Mouse (Mus musculus): ENCODE measurements around the gene Tmem33.
A peak's percentile ranks its signal among the peaks of the same experiment; 100 is the strongest.

Tmem33 gene

DNA sequence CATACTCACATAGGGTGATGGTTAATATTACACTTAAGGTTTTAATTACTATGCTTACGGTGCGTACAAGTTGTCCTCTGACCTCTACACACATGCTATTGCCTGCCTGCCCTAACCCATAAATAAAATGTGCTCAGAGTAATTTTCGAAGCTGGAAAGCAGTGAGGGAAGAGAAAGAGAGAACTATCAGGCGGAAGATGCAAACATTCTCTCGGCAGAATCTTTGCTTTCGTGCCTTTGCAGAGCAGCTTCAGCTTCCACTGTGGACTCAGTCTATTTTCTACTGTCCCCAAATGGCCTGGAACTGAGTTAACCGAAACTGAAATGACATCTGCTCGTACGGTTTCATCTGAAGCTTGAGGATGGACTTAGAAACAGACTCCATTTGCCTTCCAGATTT lies 1.9 kb upstream of the Tmem33 start:
- no peak for DNase-seq (ENCODE audit: low spot score)

DNA sequence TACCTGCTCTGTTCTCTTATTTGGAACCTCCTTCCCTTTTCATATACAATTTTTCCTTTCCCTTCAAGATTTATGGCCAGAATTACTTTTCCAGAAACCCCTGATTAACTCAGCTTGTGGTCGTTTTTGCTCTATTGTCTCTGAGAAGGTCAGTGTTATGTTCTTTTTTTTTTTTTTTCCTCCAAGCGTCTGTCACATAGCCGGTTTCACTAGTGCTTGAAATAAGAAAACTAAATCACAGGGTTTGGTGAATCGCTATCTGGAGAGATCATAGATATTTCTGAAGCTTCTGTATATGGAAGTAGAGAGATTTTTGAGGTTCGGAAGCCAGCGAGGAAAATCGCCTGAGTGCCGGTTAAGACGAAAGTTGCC lies 220 bp upstream of the Tmem33 start:
- DNase-seq (ENCODE audit: low spot score), result no peak

- no peak for DNase-seq (ENCODE audit: low spot score)
Measured at GRCm38 (mm10) chr5:67262964-67263363, 2.6 kb downstream of the Tmem33 start.

- no peak for DNase-seq (ENCODE audit: low spot score)
Measured at GRCm38 (mm10) chr5:67266106-67266505, 5.7 kb downstream of the Tmem33 start.

GRCm38 (mm10) chr5:67269309-67269708 lies 8.9 kb downstream of the Tmem33 start:
- no peak for DNase-seq (ENCODE audit: low spot score)

DNA sequence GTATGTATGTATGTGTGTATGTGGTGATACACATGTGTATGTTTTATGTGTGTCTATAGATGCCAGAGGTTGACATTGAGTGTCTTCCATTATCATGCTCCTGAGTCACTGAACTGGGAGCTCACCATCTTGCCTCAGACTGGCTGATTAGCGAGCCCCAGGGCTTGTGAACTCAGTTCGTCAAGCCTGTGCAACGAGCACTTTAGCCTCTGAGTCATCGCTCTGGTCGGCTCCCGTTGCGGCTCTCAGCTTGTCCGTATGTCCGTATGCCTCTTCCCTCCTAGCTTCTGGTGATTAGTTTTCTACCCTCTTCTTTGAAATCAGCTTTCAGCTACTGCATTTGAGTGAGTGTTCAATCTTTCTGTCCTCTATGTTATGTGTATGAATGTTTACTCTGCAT lies 19.0 kb downstream of the Tmem33 start:
- no peak for DNase-seq (ENCODE audit: low spot score)

DNA sequence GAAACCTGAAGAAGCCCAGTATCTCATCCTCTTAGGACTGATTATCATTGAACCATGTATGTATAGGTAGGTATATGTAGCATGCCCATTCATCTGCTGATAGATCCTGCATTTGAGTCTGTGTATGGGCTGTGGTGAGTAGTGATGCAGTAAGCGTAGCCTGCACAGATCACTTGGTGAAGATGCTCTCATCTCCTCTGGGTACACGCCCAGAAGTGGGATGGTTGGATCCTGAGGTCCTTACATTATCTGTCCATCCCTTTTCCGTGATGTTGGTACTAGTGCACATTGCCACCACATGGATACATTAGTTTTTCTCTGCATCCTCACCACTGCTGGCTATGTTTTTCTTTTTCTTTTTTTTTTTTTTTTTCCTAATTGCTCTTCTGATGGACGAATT lies 19.5 kb downstream of the Tmem33 start:
- DNase-seq (ENCODE audit: low spot score), result no peak

DNA sequence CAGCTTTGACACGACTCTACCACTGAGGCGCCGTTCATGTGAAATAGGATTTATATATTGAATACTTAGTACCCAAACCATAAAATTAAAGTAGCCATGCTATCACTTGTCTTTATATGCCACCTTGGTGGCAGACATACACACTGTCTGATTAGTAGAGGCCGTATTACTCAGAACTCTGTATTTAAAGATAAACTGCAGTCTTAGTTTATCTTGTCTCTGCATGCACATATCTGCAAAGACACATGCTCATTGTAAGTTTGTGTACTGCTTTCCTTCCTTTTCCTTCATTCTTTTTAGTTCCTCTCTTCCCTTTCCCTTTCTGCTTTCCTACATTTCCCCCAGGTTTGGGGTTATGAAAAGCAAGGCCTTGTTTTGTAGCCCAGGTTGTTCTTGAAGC lies 20.0 kb downstream of the Tmem33 start:
- DNase-seq (ENCODE audit: low spot score), result no peak

DNA sequence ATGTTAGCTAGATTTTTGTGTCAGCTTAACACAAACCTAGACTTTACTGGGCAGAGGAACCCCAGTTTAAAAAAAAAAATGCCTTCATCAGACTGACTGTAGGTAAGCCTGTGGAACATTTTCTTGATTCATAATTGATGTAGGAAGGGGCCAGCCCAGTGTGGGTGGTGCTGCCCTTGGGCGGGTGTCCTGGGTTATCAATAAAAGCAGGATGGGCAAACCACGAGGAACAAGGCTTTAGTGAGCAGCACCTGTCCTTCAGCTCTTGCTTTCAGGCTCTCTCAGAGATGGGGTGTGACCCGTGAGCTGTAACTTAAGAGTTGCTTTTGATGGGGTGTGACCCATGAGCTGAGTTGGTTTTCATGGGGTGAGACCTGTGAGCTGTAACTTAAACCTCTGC lies 34.7 kb downstream of the Tmem33 start:
- DNase-seq (ENCODE audit: low spot score), result no peak

GRCm38 (mm10) chr5:67295682-67296081 lies 35.3 kb downstream of the Tmem33 start:
- DNase-seq (ENCODE audit: low spot score), result no peak

DNA sequence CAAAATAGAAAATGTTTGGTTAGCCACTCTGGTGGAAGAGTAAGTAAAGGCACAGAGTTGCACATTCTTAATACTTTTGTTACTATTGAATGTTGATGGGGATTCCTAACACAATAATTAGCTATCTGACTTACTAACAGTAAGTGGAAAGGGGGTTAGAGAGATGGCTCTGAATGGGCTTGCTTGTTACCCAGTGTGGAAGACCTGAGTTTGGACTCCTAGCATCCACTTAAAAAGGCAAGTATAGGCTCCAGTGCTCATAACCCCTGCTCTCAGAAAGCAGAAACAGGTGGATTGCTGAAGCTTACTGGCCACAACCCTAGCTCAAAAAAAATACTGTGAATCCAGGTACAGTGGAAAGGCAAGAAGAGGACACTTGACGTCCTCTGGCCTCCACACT lies 35.8 kb downstream of the Tmem33 start:
- DNase-seq (ENCODE audit: low spot score), result no peak

DNA sequence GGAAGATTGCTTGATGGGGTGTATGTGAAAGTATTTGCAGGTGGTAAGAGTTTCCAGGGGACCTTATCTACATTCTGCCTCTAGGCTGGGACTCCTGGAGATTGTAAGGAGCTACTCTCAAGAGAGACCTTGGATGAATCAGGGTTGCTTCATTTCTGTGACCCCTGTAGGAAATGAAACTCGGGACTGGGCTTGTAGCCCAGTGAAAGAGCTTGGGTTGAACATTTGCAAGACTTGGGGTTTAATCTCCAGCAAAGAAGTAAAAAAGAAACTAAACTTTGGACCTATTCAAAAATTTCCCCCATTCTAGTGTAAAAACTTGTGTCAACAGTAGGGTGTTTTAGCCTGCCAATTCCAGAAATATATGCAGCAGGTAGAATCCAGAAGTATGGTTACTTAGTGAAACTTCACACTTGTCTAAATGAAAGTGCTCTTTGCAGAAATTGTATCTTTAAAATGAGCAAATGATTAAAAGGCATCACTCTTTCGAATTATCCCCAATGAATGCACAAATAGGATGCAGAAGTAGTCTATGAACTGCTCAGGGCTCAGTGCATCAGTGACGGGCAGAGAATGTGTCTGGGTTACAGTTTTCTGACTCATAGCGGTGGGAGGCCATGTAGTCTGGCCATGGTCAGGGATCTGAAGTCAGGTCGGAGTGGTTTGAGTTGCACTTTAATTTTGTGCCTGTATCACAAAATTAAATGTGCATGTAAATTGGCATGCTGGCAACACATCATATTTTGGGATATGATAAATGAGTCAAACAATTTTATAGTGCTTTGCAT lies 36.9 kb downstream of the Tmem33 start:
- DNase-seq (ENCODE audit: low spot score), result no peak

GRCm38 (mm10) chr5:67299847-67300412 lies 39.6 kb downstream of the Tmem33 start:
- no peak for DNase-seq (ENCODE audit: low spot score)

DNA sequence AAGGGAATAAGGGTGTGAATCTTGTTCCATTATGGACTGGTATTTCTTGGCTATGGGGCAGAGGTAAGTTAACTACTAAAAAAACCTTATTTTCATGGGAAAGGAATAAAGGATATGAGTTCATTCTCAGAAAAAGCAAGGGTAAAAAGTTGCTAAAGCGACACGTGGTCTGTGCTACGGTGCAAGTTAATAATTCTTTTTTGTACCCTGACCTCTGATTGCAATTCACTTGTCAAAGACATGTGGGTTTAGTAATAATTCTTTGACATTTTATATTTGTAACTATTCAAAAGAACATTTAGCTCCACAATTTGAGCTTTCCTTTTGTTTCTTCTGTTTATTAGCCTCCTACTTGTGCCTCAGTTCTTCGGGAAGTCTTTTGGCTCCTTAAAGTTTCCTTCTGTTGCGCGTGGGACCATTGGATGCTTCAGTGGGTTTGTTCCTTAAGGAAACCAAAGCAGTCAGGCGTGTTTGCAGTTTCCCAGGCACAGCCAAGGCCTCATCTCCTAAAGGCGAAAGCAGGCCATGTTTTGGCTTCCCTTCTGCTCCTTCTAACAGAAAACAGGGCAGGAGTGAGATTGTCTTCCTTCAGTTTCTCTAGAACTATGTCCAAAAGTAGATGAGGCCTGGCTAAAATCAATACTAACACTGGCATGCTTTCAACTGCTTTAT lies 40.7 kb downstream of the Tmem33 start:
- DNase-seq (ENCODE audit: low spot score), result no peak

- DNase-seq (ENCODE audit: low spot score), result no peak
Measured at GRCm38 (mm10) chr5:67301722-67302331, 41.5 kb downstream of the Tmem33 start.

DNA sequence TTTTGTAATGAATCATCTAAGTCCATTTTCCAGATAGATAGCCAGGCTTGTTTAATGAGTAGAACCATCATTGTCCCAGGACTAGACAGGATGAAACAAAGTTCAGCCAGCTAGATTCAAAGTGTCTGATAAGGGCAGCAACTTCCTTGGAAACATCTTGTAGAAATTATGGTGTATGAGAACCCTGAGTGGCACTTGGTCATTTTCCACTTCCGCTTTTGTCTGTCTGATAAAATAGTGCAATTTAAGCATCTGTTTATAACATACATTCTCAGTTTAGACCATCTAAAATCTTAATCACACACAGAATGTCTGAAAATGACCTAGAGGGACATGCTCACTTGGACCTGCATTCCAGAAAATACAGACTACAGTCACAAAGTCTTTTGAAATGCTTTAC lies 43.5 kb downstream of the Tmem33 start:
- no peak for DNase-seq (ENCODE audit: low spot score)

GRCm38 (mm10) chr5:67306698-67307521 lies 46.5 kb downstream of the Tmem33 start, which contains the start of gene Slc30a9:
Gene Slc30a9 (plus strand): TSS chr5:67306955.
- DNase-seq (ENCODE audit: low spot score), result peak; percentile 85

GRCm38 (mm10) chr5:67307659-67308222 lies 47.4 kb downstream of the Tmem33 start:
- DNase-seq (ENCODE audit: low spot score), result no peak

- DNase-seq (ENCODE audit: low spot score), result no peak
Measured at GRCm38 (mm10) chr5:67311811-67312521, 51.6 kb downstream of the Tmem33 start.

DNA sequence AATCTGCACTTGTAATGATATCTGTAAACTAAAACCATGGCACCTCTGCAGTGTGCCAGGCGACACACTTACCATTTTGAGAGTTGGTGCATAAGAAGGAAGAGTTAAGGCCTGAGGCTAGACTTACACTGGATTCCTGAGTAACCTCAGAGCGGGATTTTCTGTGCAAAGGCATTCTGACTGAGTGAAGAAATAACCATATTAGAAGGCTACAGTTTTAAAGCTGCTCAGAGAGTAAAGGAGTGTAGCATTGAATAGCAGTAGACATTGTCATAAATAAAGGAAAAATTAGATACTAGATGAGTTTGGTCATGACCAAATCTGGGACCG lies 52.1 kb downstream of the Tmem33 start:
- DNase-seq (ENCODE audit: low spot score), result no peak

GRCm38 (mm10) chr5:67321656-67322268 lies 61.4 kb downstream of the Tmem33 start:
- no peak for DNase-seq (ENCODE audit: low spot score)

Measured in urinary bladder, postnatal 10 days (tissue).